Mouse (Mus musculus): ENCODE results near the gene 2410004P03Rik. TPM values are rescaled to one million over a fixed set of nuclear protein-coding genes. Genes with fewer than 3 reads are reported as not detected.

2410004P03Rik gene
- polyA plus RNA-seq, 1 experiment from 2014 or later: 0.29 TPM

- Histone ChIP-seq H3K27ac (replicated peaks) (no peak overlapping the region), H3K4me1 (replicated peaks; ENCODE audit: control insufficient read depth, insufficient read depth) (no peaks in the 10 kb centered on the region), H3K9me3 (ENCODE audit: control insufficient read depth, low read length) (no peaks in the 10 kb centered on the region), H3K4me3 (ENCODE audit: low read depth, low read length) (no peak overlapping the region), H3K27me3 (ENCODE audit: control insufficient read depth, insufficient read depth, low read length) (no peaks in the 10 kb centered on the region), H3K4me2 (replicated peaks; ENCODE audit: low read depth) (no peak overlapping the region), H3K9ac (ENCODE audit: low read length) (no peak overlapping the region), H3K36me3 (ENCODE audit: control insufficient read depth, insufficient read depth, low read length) (no peaks in the 10 kb centered on the region)
- TF ChIP-seq CTCF (IDR thresholded peaks at IDR 0.05; ENCODE audit: low read depth): no peak
- no peak for TF ChIP-seq EP300 (optimal IDR thresholded peaks at IDR 0.05)
- DNase-seq (ENCODE audit: low spot score): no peak
- 94% methylated on average over 2 of the region's 2 CpGs for WGBS
- ATAC-seq (ENCODE audit: low FRiP score, low TSS enrichment): no peak
Measured at GRCm38 (mm10) chr12:16991376-16991775, 20.2 kb downstream of the 2410004P03Rik start.

- 89% methylated on average over 1 of the region's 1 CpGs for WGBS
Measured at GRCm38 (mm10) chr12:16985778-16986177, 25.7 kb downstream of the 2410004P03Rik start.

GRCm38 (mm10) chr12:16977120-16977519 lies 34.4 kb downstream of the 2410004P03Rik start:
- no peaks in the 10 kb centered on the region for H3K27me3 ChIP-seq (ENCODE audit: control insufficient read depth, insufficient read depth, low read length)
- ATAC-seq (ENCODE audit: low FRiP score, low TSS enrichment) (no peak), DNase-seq (ENCODE audit: low spot score) (no peak)
- H3K4me2 ChIP-seq (replicated peaks; ENCODE audit: low read depth): no peak overlapping the region
- H3K4me3 ChIP-seq (ENCODE audit: low read depth, low read length): no peak overlapping the region
- H3K9me3 ChIP-seq (ENCODE audit: control insufficient read depth, low read length): no peaks in the 10 kb centered on the region
- no peak overlapping the region for H3K27ac ChIP-seq (replicated peaks)
- no peaks in the 10 kb centered on the region for H3K4me1 ChIP-seq (replicated peaks; ENCODE audit: control insufficient read depth, insufficient read depth)
- no peak for TF ChIP-seq EP300 (optimal IDR thresholded peaks at IDR 0.05)
- TF ChIP-seq CTCF (IDR thresholded peaks at IDR 0.05; ENCODE audit: low read depth): no peak
- H3K9ac ChIP-seq (ENCODE audit: low read length): no peak overlapping the region
- H3K36me3 ChIP-seq (ENCODE audit: control insufficient read depth, insufficient read depth, low read length): peaks cover 28% of the 10 kb centered on the region

More at GRCm38 (mm10) chr12:16985778-16986177, 25.7 kb downstream of the 2410004P03Rik start:
- no peak overlapping the region for H3K27ac ChIP-seq (replicated peaks)
- H3K4me1 ChIP-seq (replicated peaks; ENCODE audit: control insufficient read depth, insufficient read depth): no peaks in the 10 kb centered on the region
- no peak for ATAC-seq (ENCODE audit: low FRiP score, low TSS enrichment)
- H3K9ac ChIP-seq (ENCODE audit: low read length): no peak overlapping the region
- no peaks in the 10 kb centered on the region for H3K27me3 ChIP-seq (ENCODE audit: control insufficient read depth, insufficient read depth, low read length)
- no peaks in the 10 kb centered on the region for H3K9me3 ChIP-seq (ENCODE audit: control insufficient read depth, low read length)
- H3K36me3 ChIP-seq (ENCODE audit: control insufficient read depth, insufficient read depth, low read length): no peaks in the 10 kb centered on the region
- no peak for DNase-seq (ENCODE audit: low spot score)
- H3K4me2 ChIP-seq (replicated peaks; ENCODE audit: low read depth): no peak overlapping the region
- TF ChIP-seq EP300 (optimal IDR thresholded peaks at IDR 0.05): no peak
- peak; percentile 52 for TF ChIP-seq CTCF (IDR thresholded peaks at IDR 0.05; ENCODE audit: low read depth)
- H3K4me3 ChIP-seq (ENCODE audit: low read depth, low read length): no peak overlapping the region

- no peaks in the 10 kb centered on the region for H3K27me3 ChIP-seq (ENCODE audit: control insufficient read depth, insufficient read depth, low read length)
- WGBS: 81% methylated on average over 2 of the region's 2 CpGs
- TF ChIP-seq EP300 (optimal IDR thresholded peaks at IDR 0.05) (no peak), CTCF (IDR thresholded peaks at IDR 0.05; ENCODE audit: low read depth) (no peak)
- peaks cover 6% of the 10 kb centered on the region; the same call in 1 of the 2 replicates for H3K36me3 ChIP-seq (ENCODE audit: control insufficient read depth, insufficient read depth, low read length)
- ATAC-seq (ENCODE audit: low FRiP score, low TSS enrichment) (no peak), DNase-seq (ENCODE audit: low spot score) (no peak)
- H3K4me2 ChIP-seq (replicated peaks; ENCODE audit: low read depth): no peak overlapping the region
- no peaks in the 10 kb centered on the region for H3K9me3 ChIP-seq (ENCODE audit: control insufficient read depth, low read length)
- H3K27ac ChIP-seq (replicated peaks): no peak overlapping the region
- H3K9ac ChIP-seq (ENCODE audit: low read length): no peak overlapping the region
- H3K4me1 ChIP-seq (replicated peaks; ENCODE audit: control insufficient read depth, insufficient read depth): no peaks in the 10 kb centered on the region
- no peak overlapping the region for H3K4me3 ChIP-seq (ENCODE audit: low read depth, low read length)
Measured at GRCm38 (mm10) chr12:16966811-16967210, 44.7 kb downstream of the 2410004P03Rik start.

- H3K27me3 ChIP-seq (ENCODE audit: control insufficient read depth, insufficient read depth, low read length): no peaks in the 10 kb centered on the region
- H3K9me3 ChIP-seq (ENCODE audit: control insufficient read depth, low read length): no peaks in the 10 kb centered on the region
- no peak overlapping the region for H3K4me2 ChIP-seq (replicated peaks; ENCODE audit: low read depth)
- no peak overlapping the region for H3K9ac ChIP-seq (ENCODE audit: low read length)
- ATAC-seq (ENCODE audit: low FRiP score, low TSS enrichment) (no peak), DNase-seq (ENCODE audit: low spot score) (no peak)
- H3K4me1 ChIP-seq (replicated peaks; ENCODE audit: control insufficient read depth, insufficient read depth): no peaks in the 10 kb centered on the region
- WGBS: 85% methylated on average over 2 of the region's 2 CpGs
- no peak for TF ChIP-seq CTCF (IDR thresholded peaks at IDR 0.05; ENCODE audit: low read depth)
- TF ChIP-seq EP300 (optimal IDR thresholded peaks at IDR 0.05): no peak
- no peak overlapping the region for H3K4me3 ChIP-seq (ENCODE audit: low read depth, low read length)
- peaks cover 15% of the 10 kb centered on the region for H3K36me3 ChIP-seq (ENCODE audit: control insufficient read depth, insufficient read depth, low read length)
- H3K27ac ChIP-seq (replicated peaks): no peak overlapping the region
Measured at GRCm38 (mm10) chr12:16963354-16963753, 48.2 kb downstream of the 2410004P03Rik start.

GRCm38 (mm10) chr12:16958851-16959250 lies 52.7 kb downstream of the 2410004P03Rik start:
- peak; percentile 73 for TF ChIP-seq CTCF (IDR thresholded peaks at IDR 0.05; ENCODE audit: low read depth)
- TF ChIP-seq EP300 (optimal IDR thresholded peaks at IDR 0.05): no peak
- Histone ChIP-seq H3K27me3 (ENCODE audit: control insufficient read depth, insufficient read depth, low read length) (no peaks in the 10 kb centered on the region), H3K9ac (ENCODE audit: low read length) (no peak overlapping the region), H3K4me2 (replicated peaks; ENCODE audit: low read depth) (no peak overlapping the region), H3K27ac (replicated peaks) (no peak overlapping the region), H3K9me3 (ENCODE audit: control insufficient read depth, low read length) (no peaks in the 10 kb centered on the region), H3K4me3 (ENCODE audit: low read depth, low read length) (no peak overlapping the region), H3K4me1 (replicated peaks; ENCODE audit: control insufficient read depth, insufficient read depth) (no peaks in the 10 kb centered on the region), H3K36me3 (ENCODE audit: control insufficient read depth, insufficient read depth, low read length) (peaks cover 24% of the 10 kb centered on the region)
- DNase-seq (ENCODE audit: low spot score) (peak; percentile 21), ATAC-seq (ENCODE audit: low FRiP score, low TSS enrichment) (no peak)
- 56% methylated on average over 1 of the region's 1 CpGs for WGBS

Other genes with a start within 250 kb of the 2410004P03Rik start
- 0.16 and 0.24 TPM in 2 replicates for gene Greb1, start 210.8 kb downstream of the 2410004P03Rik start, polyA plus RNA-seq (2015; fragmentation: Nextera tagmentation; extraction: Ambion mirVana)
- 12.5 and 12.7 TPM in 2 replicates for gene E2f6, start 200.8 kb downstream of the 2410004P03Rik start, polyA plus RNA-seq (2015; fragmentation: Nextera tagmentation; extraction: Ambion mirVana)
- 12.1 and 13.3 TPM in 2 replicates for gene Rock2, start 116.8 kb downstream of the 2410004P03Rik start, polyA plus RNA-seq (2015; fragmentation: Nextera tagmentation; extraction: Ambion mirVana)
- 22.5 and 22.9 TPM in 2 replicates for gene Pqlc3, start 11.3 kb downstream of the 2410004P03Rik start, polyA plus RNA-seq (2015; fragmentation: Nextera tagmentation; extraction: Ambion mirVana)
- gene Kcnf1, start 165.2 kb upstream of the 2410004P03Rik start, polyA plus RNA-seq (2015; fragmentation: Nextera tagmentation; extraction: Ambion mirVana): 0.59 and 0.70 TPM in 2 replicates